Mouse (Mus musculus): Measurements from ENCODE around the gene Sobp. TPM values are rescaled to one million over a fixed set of nuclear protein-coding genes. Genes with fewer than 3 reads are reported as not detected.

Sobp gene
- polyA plus RNA-seq, 1 experiment from 2014 or later: 1.7 TPM

DNA sequence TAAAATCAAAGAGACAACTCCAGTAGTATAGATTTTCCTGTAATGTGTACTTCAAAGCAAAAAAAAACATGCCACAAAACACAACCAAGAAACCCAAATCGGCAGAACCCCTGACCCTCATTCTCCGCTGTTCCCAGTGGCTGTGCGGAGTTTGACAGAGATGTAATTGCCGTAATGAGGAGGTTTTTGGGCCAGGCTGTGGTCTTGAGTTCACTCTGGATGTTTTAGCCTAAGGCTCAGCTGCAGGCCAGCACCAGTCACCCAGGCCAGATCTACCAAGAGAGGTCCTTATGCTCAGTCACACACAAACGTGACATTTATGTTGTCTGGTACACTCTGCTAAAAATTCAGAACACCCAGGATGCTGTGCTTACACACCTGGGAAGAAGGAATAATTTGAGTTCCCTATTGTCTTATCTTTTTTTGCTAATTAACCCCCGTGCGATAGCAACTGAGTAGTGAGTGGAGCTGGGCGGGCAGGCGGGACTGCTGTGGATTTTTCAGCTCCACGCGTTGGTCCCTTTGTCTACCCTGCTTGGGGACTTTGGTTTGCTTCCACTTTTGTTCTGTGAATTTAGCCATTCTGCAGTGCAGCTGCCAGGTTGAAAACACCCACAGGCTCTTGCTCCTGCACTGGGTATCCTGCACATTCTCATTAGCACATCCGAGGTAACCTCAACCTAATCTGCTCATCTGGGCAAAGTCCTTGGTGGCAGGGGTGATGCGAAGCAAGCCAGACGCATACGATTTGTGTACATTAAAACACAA, 140.7 kb downstream of the Sobp start:
- no peak for ATAC-seq (ENCODE audit: extremely low read depth, insufficient number of reproducible peaks, low FRiP score, low TSS enrichment)
- Histone ChIP-seq H3K27ac (replicated peaks) (no peak overlapping the region), H3K9ac (no peak overlapping the region), H3K36me3 (no peaks in the 10 kb centered on the region), H3K27me3 (replicated peaks) (no peaks in the 10 kb centered on the region), H3K4me1 (peaks cover 46% of the 10 kb centered on the region), H3K4me2 (no peak overlapping the region), H3K9me3 (peaks cover 4% of the 10 kb centered on the region; the same call in 1 of the 2 replicates), H3K4me3 (no peak overlapping the region)
- whole genome bisulfite sequencing: 75% methylated on average over 15 of the region's 15 CpGs

DNA sequence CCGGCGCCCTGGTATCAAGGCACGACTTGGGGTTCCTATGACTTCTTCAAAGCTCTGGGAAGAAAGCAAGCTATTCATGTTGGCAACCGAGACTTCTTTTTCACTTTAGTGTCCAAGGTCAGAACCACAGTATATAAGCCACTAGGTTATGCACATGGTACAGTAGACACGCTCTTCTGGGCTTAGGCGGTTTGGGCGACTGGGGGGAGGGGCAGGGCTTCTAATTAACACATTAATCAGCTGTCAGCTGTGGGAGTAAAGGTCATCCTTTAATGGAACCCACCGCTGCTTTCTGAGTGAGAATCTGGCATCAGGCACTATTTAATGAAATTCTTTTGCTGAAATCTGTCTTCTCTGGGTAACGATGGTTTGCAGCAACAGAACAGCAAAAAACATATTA, 147.3 kb downstream of the Sobp start:
- H3K9me3 ChIP-seq: peaks cover 4% of the 10 kb centered on the region; the same call in 1 of the 2 replicates
- H3K27me3 ChIP-seq (replicated peaks): peaks cover 31% of the 10 kb centered on the region
- H3K4me3 ChIP-seq: no peak overlapping the region
- no peak overlapping the region for H3K4me2 ChIP-seq
- ATAC-seq (ENCODE audit: extremely low read depth, insufficient number of reproducible peaks, low FRiP score, low TSS enrichment): no peak
- 59% methylated on average over 9 of the region's 9 CpGs for WGBS
- no peaks in the 10 kb centered on the region for H3K36me3 ChIP-seq
- no peak overlapping the region for H3K9ac ChIP-seq
- peaks cover 14% of the 10 kb centered on the region for H3K4me1 ChIP-seq
- H3K27ac ChIP-seq (replicated peaks): no peak overlapping the region

DNA sequence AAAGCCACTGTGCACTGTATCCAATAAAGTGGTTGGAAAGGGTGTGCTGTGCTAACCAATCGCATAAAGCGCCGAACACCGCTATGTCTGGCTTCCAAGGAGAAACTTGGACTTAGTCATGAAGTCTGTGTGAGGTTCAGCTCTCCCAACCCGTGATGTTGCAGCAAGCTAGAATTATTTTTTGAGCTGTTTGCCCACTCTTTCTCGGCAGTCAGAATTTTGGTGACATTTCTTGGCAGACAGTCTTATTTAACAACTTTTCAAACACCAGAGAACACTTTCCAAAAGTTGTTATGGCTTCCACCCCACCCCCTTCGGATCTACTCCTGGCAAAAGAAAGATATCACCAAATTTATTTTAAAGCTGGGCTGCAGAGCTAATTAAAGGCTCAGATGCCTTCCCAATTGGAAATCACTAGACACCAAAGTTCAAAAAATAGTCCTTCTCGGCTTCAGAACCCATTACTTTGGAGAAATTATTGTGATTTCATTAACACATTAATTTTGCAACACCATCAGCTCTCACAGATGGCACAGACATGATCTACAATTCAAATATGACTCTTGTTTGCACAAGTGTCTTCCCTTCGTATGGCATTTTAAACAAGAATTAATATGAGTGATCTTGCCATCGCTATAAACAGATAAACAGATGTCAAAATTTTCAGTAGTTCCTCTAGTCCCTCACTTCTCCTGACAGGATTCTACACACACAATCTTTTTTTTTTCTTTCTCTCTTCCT, 150.7 kb downstream of the Sobp start:
- no peak for ATAC-seq (ENCODE audit: extremely low read depth, insufficient number of reproducible peaks, low FRiP score, low TSS enrichment)
- 75% methylated on average over 10 of the region's 10 CpGs for WGBS
- H3K9me3 ChIP-seq: no peaks in the 10 kb centered on the region
- no peak overlapping the region for H3K4me2 ChIP-seq
- H3K27me3 ChIP-seq (replicated peaks): peaks cover 65% of the 10 kb centered on the region
- H3K9ac ChIP-seq: no peak overlapping the region
- peaks cover 24% of the 10 kb centered on the region for H3K4me1 ChIP-seq
- no peaks in the 10 kb centered on the region for H3K36me3 ChIP-seq
- H3K27ac ChIP-seq (replicated peaks): no peak overlapping the region
- H3K4me3 ChIP-seq: no peak overlapping the region

DNA sequence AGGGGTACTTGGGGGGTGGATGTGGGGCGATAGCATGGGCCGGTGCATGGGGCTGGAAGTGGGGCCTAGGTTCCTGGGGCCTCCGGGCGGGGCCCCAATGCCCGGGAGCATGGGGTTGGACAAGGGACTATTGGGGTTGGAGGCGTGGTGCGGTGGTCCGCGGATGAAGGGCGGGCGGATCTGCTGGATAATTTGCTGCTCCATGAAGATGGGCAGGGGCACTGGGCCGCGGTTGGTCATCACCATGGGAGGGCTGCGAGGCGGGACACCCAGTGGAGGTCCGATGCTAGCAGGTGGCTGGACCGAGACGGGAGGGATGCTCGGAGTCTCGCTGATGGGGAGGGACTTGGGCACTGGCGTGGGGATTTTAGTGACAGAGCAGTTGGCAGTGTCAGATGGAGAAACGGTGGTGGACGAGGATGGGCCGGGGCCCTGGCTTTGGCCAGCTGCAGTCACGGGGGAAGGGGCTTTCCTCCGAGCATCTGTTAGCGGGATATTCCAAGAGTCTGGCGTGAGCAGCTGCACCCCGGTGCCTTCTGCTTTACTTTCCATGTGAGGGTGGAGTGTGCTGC, 152.1 kb downstream of the Sobp start:
- Histone ChIP-seq H3K36me3 (no peaks in the 10 kb centered on the region), H3K4me1 (peaks cover 21% of the 10 kb centered on the region), H3K9me3 (no peaks in the 10 kb centered on the region), H3K4me3 (peak overlapping the region; percentile 69), H3K9ac (peak overlapping the region; percentile 82), H3K4me2 (peak overlapping the region; percentile 98), H3K27ac (replicated peaks) (no peak overlapping the region), H3K27me3 (replicated peaks) (peaks cover 71% of the 10 kb centered on the region)
- no peak for ATAC-seq (ENCODE audit: extremely low read depth, insufficient number of reproducible peaks, low FRiP score, low TSS enrichment)
- 8% methylated on average over 29 of the region's 29 CpGs for WGBS

DNA sequence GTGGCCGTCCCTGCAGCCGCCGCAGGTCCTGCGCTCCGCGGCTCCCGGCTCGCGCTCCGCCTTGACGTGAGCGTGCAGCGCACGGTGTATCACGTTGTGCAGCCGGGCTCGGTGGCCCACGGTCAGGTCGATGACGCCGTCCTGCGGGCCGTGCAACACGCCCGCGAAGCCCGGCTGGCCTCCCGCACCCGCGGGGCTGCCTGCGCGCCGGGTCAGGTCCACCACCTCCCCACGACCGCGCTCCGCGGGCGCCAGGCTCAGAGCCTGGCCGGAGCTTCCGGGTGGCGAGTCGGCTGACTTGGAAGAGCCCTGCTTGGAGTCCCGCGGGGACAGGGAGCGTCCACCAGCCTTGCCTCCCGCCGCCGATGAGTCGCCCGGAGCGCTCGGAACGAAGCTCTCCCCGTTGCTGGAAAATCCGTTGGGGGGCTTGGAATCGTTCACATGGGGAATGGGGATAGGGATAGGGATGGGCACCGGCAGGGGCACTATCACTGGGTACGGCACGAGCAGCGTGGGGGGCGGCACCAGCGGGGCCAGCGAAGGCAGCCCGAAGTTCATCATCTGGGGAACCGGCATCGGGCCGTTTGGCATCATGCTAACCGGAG, 152.7 kb downstream of the Sobp start:
- peaks cover 77% of the 10 kb centered on the region for H3K27me3 ChIP-seq (replicated peaks)
- no peak; the same call in 1 of the 2 replicates for ATAC-seq (ENCODE audit: extremely low read depth, insufficient number of reproducible peaks, low FRiP score, low TSS enrichment)

DNA sequence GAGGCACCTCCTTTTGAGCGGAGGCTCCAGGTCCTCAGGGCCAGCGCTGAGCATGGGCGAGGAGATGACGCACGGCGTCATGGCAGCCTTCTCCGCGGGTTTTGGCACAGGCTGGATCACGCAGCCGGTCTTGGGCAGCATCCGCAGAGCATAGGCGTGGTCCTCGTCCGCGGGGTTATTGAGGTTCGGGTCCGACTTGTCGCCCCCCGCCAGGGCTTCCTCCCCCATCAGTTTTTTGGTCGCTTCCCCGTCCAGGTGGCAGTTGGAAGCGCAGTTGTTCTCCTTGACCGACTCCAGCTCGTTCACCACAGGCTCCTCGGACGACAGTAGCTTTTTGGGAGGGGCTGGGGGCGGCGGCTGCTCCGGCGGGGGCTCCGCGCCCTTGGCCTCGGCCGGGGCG, 153.3 kb downstream of the Sobp start:
- Histone ChIP-seq H3K36me3 (no peaks in the 10 kb centered on the region), H3K4me3 (peak overlapping the region; percentile 69), H3K4me1 (peaks cover 15% of the 10 kb centered on the region), H3K9ac (peak overlapping the region; percentile 82), H3K27ac (replicated peaks) (no peak overlapping the region), H3K9me3 (no peaks in the 10 kb centered on the region), H3K4me2 (peak overlapping the region; percentile 98), H3K27me3 (replicated peaks) (peaks cover 77% of the 10 kb centered on the region)
- WGBS: 5% methylated on average over 35 of the region's 35 CpGs
- no peak for ATAC-seq (ENCODE audit: extremely low read depth, insufficient number of reproducible peaks, low FRiP score, low TSS enrichment)

More for the DNA sequence above, 152.7 kb downstream of the Sobp start:
- Histone ChIP-seq H3K36me3 (no peaks in the 10 kb centered on the region), H3K4me3 (peak overlapping the region; percentile 69), H3K4me1 (peaks cover 15% of the 10 kb centered on the region), H3K9ac (peak overlapping the region; percentile 82), H3K9me3 (no peaks in the 10 kb centered on the region), H3K27ac (replicated peaks) (no peak overlapping the region), H3K4me2 (peak overlapping the region; percentile 98)
- WGBS: under 1% methylated on average over 68 of the region's 69 CpGs

DNA sequence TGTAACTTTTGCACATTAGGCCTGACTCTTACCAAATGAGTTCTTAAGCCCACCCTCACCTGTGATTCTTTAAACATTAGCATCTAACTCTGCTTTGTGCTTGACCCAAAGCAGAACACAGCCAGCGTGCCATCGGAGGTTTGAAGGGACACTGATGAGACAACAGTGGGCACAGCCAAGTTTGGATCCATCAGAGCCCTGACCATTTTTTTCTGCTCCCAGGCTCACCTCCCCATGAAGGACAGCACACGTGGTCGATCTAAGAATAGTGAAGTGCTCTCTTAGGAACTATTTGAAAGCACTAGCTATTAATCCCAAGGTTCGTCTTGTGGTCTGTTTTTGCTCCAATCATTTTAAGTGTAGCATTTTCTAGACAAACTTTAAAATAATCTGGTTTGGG, 159.5 kb downstream of the Sobp start:
- Histone ChIP-seq H3K36me3 (no peaks in the 10 kb centered on the region), H3K27ac (replicated peaks) (no peak overlapping the region), H3K4me1 (0 out of 2 replicates have a peak, but pooled peaks cover 3% of the 10 kb centered on the region), H3K4me2 (no peak overlapping the region), H3K9me3 (no peaks in the 10 kb centered on the region), H3K27me3 (replicated peaks) (peaks cover 26% of the 10 kb centered on the region), H3K4me3 (no peak overlapping the region), H3K9ac (no peak overlapping the region)
- WGBS: 63% methylated on average over 5 of the region's 5 CpGs
- no peak for ATAC-seq (ENCODE audit: extremely low read depth, insufficient number of reproducible peaks, low FRiP score, low TSS enrichment)

DNA sequence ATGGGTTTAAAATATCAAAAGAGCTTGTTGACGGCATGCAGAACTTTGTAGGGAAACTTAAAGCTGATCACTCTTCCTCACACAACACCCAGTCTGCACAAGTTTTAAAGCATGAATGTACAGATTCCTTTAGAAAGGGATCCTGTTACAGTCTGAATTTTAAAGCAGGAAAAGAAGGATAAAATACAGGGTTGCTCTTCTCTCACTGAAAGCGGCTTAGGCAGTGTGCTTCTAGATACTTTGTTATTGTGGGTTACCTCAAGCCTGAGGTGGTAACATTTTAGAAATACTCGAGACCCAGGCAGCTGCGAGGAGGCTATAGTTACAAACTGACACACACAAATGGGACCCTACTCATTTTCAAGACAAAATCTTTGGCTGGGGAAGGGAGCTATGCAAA, 160.0 kb downstream of the Sobp start:
- Histone ChIP-seq H3K36me3 (no peaks in the 10 kb centered on the region), H3K9me3 (no peaks in the 10 kb centered on the region), H3K9ac (no peak overlapping the region), H3K4me2 (no peak overlapping the region), H3K4me1 (0 out of 2 replicates have a peak, but pooled peaks cover 3% of the 10 kb centered on the region), H3K27me3 (replicated peaks) (peaks cover 22% of the 10 kb centered on the region), H3K27ac (replicated peaks) (no peak overlapping the region), H3K4me3 (no peak overlapping the region)
- WGBS: 78% methylated on average over 4 of the region's 4 CpGs
- ATAC-seq (ENCODE audit: extremely low read depth, insufficient number of reproducible peaks, low FRiP score, low TSS enrichment): no peak

DNA sequence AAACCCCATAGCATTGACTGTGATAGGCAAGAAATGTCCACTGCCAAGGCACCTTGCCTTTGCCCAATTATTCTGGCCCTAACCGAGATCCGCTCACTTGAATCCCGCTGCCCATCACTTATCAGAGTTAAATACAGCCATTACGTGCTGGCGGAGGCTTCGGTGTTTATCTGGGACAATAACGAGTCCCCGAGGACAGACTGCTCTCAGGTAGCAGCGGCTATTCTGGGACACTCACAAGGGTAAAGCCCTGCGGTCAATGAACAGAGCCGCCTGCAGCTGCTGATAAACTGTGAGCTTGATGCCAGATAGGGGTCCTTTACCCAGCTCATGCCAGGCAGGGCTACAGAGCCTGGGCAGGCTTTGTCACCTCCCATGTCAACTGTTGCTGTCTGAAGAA, 166.2 kb downstream of the Sobp start:
- Histone ChIP-seq H3K4me3 (no peak overlapping the region), H3K4me1 (peaks cover 21% of the 10 kb centered on the region), H3K9me3 (no peaks in the 10 kb centered on the region), H3K27me3 (replicated peaks) (no peaks in the 10 kb centered on the region), H3K36me3 (peaks cover 3% of the 10 kb centered on the region; the same call in 1 of the 2 replicates), H3K27ac (replicated peaks) (peak overlapping the region; percentile 59), H3K4me2 (peak overlapping the region; percentile 37), H3K9ac (no peak overlapping the region)
- WGBS: 31% methylated on average over 11 of the region's 11 CpGs
- no peak for ATAC-seq (ENCODE audit: extremely low read depth, insufficient number of reproducible peaks, low FRiP score, low TSS enrichment)

DNA sequence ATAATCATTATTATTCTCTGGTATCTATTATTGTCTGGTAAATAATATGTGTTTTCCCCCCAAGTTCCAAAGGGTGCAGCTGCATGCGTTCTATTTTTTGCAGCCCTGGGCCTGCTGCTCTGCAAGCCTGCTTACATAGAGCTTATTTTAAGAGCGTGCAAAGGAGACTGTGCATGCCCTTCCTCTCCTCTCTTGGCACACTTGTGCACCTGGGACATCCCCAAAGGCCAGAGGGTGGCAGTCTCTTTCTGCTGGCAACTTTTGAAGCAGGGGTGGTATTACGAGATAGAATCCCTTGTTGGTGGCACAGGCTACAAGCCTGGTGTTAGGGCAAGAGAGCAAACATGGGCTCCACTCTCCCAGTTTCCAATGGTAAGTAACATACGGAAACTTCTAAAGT, 167.8 kb downstream of the Sobp start:
- no peaks in the 10 kb centered on the region for H3K27me3 ChIP-seq (replicated peaks)
- peaks cover 36% of the 10 kb centered on the region for H3K4me1 ChIP-seq
- H3K36me3 ChIP-seq: peaks cover 3% of the 10 kb centered on the region; the same call in 1 of the 2 replicates
- H3K4me3 ChIP-seq: no peak overlapping the region
- no peaks in the 10 kb centered on the region for H3K9me3 ChIP-seq
- H3K9ac ChIP-seq: no peak overlapping the region
- no peak overlapping the region for H3K27ac ChIP-seq (replicated peaks)
- no peak overlapping the region for H3K4me2 ChIP-seq
- 67% methylated on average over 4 of the region's 4 CpGs for WGBS
- ATAC-seq (ENCODE audit: extremely low read depth, insufficient number of reproducible peaks, low FRiP score, low TSS enrichment): no peak

DNA sequence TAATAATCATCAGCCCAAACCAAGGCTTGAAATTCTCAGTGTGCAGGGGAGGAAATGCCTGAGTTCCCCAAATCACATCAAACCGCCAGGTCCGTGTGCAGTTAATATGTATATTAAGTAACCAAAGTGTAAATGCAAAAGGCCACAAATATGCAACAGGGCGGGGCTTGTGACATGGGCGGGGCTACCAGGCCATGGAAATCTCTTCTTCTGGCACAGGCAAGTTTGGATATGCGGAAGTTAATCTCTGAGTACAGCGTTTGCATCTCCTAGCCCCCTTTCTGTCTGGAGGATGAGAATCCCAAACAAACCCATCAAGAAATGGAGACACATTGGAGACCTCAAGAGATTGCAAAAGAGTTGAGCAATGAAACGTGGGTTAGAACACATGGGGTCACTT, 168.7 kb downstream of the Sobp start:
- ATAC-seq (ENCODE audit: extremely low read depth, insufficient number of reproducible peaks, low FRiP score, low TSS enrichment): no peak
- no peak overlapping the region for H3K9ac ChIP-seq
- no peak overlapping the region for H3K4me2 ChIP-seq
- H3K4me3 ChIP-seq: no peak overlapping the region
- H3K27ac ChIP-seq (replicated peaks): no peak overlapping the region
- no peaks in the 10 kb centered on the region for H3K9me3 ChIP-seq
- no peaks in the 10 kb centered on the region for H3K27me3 ChIP-seq (replicated peaks)
- H3K36me3 ChIP-seq: peaks cover 3% of the 10 kb centered on the region; the same call in 1 of the 2 replicates
- WGBS: 80% methylated on average over 7 of the region's 7 CpGs
- H3K4me1 ChIP-seq: peaks cover 36% of the 10 kb centered on the region

All from heart, embryonic 13.5 days (tissue).